Mouse (Mus musculus) CH12.LX (cell line): ENCODE data around the gene Fpr3.

Source experiments
- CTCF ChIP-seq, 2 experiments: IDR thresholded peaks in 1 of 2; conservative IDR thresholded peaks in 1 of 2; 2 replicates each; pipeline ENCODE4 v1.5.1; 2011 to 2012; ENCODE audit warnings: low read depth in 2 of 2, low read length in 2 of 2, improper control_type of control experiment in 1 of 2, inconsistent platforms in 1 of 2, mild to moderate bottlenecking in 1 of 2, moderate library complexity in 1 of 2
- JUND ChIP-seq: conservative IDR thresholded peaks from 2 replicates; pipeline ENCODE4 v1.6.1; 2011; ENCODE audit warnings: low read depth, low read length, improper control_type of control experiment

DNA sequence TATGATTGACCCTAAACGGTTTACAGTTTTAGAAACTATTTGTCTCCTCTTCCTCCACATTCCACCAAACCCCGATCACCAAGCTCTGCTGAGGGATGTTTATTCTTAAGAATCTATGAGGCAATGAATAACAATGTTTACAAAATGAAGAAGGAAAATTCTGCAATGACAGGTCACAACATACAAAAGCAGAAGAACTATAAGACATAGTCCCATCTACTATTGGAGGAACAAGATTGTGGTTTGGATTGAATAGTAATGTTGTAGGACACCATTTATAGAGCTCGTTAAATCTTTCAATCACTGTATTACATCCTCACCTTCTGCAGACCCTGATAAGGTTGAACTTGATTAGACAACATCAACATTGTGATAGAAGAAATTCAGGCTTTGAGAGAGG lies 5.0 kb upstream of the Fpr3 start:
- no peak for TF ChIP-seq CTCF (conservative IDR thresholded peaks at IDR 0.05 in 1 of 2, IDR thresholded peaks at IDR 0.05 in 1 of 2; ENCODE audit: low read depth in 2 of 2, low read length in 2 of 2)
- TF ChIP-seq JUND, result no peak
